Mouse (Mus musculus) kidney, postnatal 14 days (tissue): Measurements from ENCODE around the gene Ddi2.

ENCODE experiments used
- DNase-seq: peaks from one replicate; pipeline ENCODE4 v3.0.0; 2022; ENCODE audit warnings: mixed read lengths

Gene Ddi2

DNA sequence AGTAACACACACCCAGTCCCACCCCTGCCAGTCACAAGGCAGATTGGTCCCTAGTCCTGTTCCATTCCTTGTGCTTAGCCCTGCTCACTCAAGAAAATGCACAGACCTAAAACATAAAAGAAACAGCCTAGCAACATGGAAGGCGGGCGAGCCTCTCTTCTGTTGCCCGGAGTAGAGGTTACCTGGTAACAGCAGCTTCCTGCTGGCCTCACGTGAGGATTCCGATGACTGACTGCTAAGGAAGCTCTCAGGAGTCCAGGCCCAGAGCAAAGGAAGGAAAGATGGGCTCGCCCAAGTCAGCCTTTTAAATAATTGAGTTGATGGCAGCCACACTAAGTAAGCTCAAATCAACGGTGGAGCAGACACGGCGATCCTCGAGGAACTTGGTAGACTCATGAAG is 71.3 kb downstream of the Ddi2 start:
- DNase-seq, result no peak

DNA sequence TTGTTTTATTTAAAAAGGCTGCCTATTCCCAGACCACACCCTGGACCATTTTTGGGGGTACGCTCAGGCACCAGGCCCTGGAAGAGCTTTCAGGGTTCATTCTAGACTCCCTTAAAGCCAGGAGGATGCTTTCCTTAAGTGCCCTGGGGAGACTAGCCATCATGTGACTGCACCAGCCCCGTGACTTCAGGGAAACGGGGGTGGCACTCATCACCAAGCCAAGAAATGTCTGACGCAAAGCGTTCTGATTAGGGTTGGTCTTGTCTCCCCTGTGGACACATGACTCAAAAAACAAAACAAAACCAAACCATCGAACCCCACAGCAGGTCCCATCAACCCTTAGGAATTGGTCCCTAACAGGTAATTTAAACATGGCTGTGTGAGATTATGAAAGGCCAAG is 71.9 kb downstream of the Ddi2 start:
- no peak for DNase-seq

DNA sequence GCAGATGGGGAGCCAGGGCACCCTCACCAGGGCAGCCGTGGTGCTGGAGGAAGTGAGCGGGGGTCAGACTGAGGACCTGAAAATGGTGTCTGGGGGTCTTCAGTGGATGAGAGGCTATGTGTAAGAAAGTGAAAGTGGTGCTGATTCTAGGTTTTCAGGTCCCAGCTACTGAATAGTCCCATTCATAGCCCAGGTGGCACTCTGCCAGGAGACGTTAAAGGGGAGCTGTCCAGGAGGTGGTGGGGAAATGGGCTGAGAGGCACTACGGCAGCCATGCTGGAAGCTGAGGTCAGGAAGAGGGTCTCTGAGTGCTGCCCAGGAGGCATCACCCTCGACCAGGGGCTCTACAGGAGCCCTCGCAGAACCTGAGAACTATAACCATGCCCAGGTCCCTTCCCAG is 74.0 kb downstream of the Ddi2 start:
- DNase-seq, result no peak

DNA sequence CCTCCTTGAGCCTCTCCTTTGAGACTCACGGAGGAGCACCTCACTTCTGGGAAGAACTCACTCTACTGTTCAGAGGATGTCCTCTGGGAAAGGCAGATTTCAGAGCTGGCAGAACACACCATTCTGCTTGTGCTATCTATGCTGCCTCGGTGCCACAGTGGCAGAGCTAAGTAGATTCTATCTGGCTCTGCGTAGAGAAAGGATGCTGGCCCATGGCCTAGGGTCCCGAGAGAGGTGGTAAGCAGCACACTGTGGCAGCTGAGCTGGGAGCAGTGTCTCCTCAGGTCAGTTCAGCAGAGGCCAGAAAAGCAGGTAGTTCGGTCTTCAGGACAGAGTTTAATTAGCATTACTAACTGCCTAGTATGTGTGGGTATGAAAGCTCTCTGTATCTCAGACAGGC is 75.0 kb downstream of the Ddi2 start:
- no peak for DNase-seq

DNA sequence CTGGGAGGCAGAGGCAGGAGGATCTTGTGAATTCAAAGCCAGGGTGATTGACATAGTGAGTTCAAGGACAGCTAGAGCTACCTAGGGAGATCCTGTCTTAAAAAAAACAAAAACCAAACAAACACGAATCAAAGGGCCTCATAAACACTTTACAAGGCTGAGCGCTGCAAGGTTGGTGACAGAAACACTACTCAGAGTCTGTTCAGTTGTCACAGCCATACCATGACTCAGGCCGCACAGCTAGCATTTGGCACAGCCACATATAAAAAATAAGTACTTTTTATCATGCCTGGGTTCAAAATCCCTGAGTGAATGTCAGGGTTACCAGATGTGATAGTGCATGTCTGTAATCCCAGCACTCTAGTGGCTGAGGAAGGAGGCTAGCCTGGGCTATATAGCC is 76.0 kb downstream of the Ddi2 start:
- no peak for DNase-seq

DNA sequence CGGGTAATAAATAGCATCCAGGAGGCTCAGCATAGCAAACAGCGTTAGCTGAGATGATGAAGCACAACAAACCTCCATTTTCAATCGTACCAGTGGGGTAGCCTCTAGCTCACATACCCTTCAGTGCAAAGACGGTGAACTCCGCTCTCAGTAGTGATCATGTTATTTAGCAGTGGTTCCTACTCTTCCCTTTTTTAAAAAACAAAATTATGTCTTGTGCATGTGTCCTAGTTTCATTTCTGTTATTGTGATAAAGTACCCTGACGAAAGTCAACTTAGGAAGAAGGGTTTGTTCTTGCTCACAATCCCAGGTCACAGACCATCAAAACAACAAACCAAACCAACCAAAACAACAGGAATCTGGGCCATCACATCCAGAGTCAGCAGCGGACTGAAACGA is 77.2 kb downstream of the Ddi2 start:
- DNase-seq, result no peak

DNA sequence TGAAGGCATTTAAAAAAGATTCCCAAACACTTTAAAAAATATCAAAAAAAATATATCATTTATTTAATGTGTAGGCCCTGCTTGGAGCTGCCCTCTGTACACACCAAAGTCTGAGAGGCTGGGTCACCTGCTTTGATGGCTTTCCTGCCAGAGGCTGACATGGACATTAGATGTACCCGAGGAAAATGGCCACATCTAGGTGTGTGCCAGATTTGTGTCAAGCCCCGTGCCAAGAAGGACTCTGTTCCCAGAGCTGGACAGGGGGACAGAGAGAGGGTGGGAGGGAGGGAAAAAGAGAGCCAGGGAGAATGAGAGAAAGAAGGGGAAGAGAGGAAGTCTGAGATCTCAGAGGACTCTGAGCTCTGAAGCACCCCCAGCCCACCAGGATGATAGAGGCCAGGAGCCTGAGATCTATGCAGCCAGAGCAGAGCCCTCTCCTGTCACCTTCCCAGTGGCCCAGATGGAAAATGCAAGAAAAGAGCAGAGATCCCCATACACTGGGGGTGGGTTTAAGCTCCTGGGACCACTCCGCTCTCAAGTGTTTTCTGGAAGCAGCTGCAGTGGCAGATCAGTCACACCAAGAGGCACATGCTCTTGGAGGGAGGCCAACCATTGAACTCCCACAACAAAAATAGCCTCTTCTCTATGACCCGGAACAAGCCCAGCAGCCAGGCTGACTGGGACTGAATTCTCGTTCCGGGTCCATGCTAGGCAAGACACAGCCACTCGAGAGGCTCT is 79.9 kb downstream of the Ddi2 start:
- peak; percentile 88 for DNase-seq

DNA sequence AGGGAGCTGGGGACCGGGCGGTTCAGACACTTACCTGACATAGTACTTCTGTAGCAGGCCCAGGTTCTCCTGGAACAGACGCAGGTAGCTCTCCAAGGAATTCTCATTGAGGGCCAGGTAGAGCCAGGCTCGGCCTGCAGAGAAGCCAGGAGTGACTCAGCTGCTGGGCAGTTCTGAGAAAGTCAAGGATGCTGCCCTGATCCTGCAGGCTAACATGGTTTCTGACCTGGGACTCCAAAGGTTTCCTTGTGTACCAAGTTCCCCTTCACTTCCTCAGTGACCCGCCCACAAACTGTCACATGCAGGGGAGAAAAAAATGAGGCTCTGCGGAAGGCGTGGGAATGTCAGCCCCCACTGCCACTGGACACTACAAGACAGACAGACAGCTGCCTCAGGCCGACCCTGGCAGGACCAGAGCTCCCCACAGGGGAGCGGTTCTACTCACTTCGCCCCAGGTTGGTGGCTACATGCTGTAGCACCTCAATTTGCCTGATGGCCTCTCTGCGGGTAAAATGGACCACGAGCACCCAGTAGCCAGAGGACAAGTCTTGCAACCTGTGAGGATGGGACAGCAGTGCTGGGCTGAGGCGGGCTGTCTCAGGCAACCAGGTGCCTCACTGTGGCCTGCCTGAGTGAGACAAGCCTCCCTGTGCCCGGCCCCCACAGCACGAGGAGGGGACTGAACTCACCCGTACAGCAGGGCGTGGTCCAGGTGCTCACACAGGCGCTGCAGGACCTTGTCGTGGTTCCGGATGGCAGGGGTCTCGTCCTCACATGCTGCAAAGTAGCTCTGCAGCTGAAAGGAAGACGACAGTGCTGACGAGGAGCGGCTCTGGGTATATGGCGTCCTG is 81.0 kb downstream of the Ddi2 start:
- DNase-seq, result peak; percentile 50

DNA sequence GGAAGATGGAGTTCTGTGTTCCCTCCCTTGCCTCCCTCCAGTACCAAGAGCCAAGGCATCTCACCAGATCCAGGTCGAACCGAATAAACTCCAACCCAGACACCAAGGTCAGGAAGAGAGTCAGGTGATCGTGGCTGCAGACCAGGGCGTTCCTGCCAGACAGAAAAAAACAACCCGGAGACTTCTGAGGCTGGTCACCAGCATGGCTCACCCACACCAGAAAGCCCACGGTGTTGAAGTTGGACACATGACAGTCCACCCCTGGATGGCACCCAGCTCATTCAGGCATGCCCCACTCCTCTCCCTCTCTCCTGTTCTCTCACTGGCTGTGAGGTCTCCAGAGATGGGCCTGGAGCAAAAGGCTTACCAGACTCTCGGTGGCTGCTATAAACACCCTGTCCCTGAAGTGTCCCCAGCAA is 81.9 kb downstream of the Ddi2 start:
- DNase-seq, result peak; percentile 73

DNA sequence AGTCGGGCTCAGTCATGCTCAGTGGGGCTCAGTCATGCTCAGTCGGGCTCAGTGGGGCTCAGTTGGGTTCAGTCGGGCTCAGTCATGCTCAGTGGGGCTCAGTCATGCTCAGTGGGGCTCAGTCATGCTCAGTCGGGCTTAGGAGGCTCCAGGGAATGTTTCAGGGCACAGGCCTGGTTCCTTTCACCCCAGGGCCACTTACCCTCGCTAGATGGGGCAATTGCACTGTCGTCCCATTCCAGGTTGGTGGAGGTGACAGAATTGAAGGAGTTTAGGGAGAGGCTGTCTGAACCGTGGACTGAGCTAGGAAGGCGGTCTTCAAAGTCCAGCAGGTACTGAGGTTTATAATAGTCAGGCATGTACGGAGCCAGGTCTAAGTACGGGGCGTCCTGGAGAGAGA is 83.7 kb downstream of the Ddi2 start:
- no peak for DNase-seq

DNA sequence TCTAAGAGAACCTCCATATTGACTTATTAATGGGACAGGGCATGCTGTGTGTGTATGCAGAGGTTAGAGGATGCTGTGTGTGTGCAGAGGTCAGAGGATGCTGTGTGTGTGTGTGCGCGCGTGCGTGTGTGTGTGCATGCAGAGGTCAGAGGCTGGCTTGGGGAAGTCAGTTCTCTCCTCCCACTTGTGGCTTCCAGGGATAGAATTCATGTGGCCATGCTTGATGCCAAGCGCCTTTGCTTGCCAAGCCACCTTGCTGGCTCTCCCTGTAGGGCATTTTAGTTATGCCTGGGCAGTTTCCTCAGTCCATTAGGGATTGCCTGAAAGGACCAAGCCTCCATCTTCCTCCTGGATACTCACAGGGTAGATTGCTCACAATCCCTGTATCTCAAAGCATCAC is 86.5 kb downstream of the Ddi2 start:
- DNase-seq, result peak; percentile 42

DNA sequence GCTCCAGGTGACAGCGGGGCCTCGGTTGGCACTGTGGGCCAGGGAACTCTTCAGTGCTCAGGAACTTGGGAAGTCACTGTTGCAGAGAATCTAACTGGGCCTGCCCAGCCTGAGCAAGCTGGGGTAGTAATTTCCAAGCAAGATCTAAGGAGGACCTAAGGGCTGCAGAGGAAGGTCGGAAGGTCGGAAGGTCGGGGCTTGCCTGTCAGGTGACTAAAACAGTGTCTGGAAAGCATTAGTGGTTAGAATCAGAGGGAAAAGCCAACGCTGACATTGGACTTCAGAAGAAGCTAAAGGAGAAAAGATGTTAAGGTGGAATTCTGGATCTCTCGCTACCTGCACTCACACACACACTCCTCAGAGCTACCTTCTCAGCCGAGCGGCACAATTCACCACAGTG is 87.2 kb downstream of the Ddi2 start:
- DNase-seq, result no peak

DNA sequence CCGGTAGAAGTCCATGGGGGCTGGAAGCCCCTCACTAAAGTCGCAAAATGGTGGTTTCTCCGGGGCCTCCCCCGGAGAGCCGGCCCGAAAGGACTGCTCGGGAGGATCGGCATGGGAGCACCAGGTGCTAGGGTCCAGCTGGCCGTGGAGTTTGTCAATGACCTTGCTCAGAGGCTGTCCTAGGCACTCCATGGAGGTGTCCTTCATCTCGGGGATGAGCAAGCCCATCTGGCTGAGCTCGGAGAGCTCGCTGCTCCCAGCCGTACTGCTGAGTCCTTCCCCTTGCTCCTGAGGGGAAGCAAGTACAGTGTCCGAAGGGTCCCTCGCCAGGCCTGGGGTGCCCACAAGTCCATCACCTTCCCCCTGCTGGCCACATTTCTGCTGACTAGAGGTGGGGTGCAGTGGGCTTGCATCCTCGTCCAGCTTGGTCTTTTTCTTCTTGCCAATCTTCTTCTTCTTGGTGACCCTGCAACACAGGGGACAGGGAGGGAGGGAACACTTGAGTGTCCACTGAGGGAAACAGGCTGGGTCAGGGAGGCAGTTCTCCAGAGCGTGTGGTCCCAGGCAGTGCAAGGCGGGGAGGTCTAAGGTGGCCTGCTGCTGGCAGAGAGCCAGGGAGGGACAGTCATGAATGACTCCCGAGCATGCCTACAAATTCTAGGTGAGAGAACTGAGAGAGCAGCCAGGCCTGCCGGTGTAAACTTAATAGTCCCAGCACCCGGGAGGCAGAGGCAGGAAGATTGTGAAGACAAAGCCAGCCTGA is 90.9 kb downstream of the Ddi2 start:
- DNase-seq, result peak; percentile 41

DNA sequence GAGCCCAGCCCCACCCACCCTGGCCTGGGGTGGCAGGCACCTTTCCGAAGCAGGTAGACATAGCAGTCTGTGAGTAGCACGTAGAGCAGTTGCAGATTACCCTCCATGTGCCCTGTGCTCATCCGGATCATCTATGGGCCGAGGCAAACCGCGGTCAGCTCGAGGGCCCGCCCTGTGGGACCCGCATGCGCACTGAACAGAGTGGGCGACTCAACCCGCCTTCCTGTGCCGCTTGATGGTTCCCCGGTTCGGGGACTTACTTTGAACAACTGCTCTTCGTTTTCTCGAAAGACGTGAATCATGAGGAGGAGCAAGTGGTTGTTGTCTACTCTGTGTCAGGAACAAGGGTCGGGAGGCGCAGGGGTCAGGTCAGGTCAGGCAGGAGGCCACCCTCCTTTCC is 92.0 kb downstream of the Ddi2 start:
- DNase-seq, result no peak

DNA sequence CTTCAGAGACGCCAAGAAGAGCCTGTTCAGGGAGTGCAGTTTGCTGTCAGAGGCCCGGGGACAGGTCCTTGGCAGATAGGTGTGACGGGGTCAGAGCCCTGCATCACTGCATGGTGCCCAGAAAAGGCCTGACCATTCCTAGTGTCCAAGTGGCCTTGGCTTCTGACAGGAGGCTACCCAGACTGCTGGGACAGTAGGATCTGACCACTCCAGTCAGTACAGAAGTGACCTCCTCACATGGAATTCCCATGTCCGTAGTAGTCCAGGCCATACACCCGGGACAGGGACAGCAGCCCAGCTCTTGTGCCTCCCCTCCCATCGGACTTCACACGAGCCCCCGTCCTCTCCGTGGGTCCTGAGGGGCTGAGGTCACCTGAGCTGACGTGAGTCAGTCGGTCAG is 93.2 kb downstream of the Ddi2 start:
- no peak for DNase-seq

DNA sequence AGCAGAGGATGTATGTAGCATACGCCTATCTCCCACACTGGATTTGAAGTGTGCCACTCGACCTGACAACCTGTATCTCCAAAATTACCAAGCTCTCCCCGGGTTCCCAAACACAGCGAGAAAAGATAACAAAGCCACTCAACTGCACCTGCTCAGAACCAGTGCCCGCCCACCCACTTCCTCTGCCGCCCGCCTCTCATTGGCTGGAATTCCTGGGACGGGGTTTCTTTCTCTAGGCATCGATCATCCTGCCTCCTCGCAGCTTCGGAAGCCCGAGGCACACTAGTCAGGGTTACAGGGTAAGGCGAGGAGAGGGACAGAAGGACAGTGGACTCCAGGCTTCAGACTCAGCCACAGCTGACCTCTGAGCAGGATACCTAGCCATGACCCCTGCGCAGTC is 94.6 kb downstream of the Ddi2 start:
- no peak for DNase-seq
